Mouse (Mus musculus) common myeloid progenitor, adult 5-6 weeks (primary cell): ENCODE data around the gene Dapk3. TPM values are rescaled to one million over a fixed set of nuclear protein-coding genes. Genes with fewer than 3 reads are reported as not detected.
A peak's percentile ranks its signal among the peaks of the same experiment; 100 is the strongest.

ENCODE experiments used
- ATAC-seq: replicated peaks from 2 replicates; pipeline ENCODE4 v1.8.0; 2016; ENCODE audit warnings: low read depth, mild to moderate bottlenecking, moderate TSS enrichment, inconsistent platforms; ENCODE audit not compliant: poor library complexity, severe bottlenecking
- total RNA-seq: library from RNA; stranded (forward); fragments of 200-1000, 187-1606 nt; gene quantifications from 2 replicates; pipeline ENCODE4 v1.2.3, GENCODE M21; 2017

Dapk3 gene
- 14.3 and 29.8 TPM in 2 replicates for total RNA-seq

DNA sequence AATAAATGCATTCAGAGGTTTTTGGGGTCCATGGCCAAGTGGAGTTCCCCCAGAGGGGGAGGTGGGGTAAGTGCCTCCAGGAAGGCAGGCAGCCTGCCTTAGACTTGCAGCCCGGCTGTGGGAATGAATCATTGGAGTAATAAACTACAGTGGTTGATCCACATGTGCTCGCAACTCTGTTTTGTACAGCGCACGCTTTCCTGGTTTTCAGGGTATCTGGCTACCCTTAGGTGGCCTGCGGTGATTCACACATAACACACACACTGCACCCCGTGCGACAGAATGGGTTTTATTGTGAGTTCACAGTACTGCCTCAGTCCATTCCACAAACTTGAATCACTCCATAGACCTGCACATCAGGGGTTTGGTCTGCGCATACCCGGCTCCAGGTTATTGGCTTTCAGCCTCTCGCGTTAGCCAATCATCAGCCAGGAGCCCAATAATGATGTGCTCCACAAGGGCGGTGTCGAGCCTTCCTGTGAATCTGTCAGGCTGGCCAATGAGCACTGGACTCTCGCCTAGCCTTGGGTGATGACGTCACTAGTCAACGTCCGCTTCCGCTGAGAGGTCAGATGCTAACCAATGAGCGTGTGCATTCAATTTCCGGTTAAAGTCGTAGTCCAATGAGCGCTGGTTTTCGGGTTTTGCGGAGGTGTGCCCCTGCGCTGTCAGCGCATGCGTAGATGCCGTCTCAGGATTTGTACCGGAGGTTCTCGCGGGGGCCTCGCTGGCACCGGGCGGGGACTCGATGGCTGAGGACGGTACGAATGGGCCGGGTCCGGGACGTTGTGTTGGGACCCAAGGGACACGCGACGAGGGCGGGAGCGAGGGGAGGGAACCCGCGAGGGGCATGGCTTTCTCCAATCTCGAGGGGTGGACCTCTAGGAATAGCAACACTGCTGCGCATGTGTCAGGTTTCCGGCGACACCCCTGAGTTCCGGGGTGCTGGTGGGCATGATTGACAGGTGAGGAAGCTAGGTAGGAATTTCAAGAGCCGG lies at the start of gene Dapk3:
Dapk3 (plus strand) TSS at position 670 of the 998 bp plus-strand sequence.
- ATAC-seq: peak; percentile 89

- peak; percentile 37 for ATAC-seq
Measured at GRCm38 (mm10) chr10:81134181-81134587, 48.6 kb upstream of the Dapk3 start.

DNA sequence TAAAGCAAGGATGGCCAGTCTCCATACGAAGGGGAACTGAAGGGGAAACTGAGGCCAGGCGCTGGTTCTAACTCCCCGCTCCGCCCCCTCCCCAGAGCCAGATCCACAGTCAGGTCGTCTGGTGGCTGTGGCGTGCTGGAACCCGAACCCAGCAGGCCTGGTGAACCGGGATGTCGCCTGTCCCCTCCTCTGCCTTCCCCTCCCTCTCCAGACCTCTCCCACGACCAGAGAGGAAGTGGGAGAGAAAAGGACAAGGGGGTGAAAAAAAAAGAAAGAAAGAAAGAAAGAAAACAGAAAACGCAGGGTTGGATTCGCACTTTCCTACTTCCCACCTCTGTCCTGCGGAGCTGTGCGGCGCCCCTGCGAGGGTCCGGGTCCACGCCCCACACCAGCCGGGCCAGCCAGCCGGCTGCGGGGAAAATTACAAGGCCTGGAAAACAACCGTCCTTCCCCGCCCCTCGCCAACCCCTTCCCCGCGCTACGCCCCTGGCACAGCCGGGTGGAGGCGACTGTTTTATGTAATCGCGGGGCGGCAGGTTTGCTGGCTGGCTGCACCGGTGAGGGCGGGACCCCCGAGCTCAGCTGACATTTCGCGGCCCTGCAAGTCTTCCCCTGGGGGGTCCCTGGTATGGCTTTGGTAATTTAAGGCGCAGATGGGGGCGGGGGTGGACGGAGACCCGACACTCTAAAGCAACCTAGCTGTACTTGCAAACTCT lies 47.7 kb upstream of the Dapk3 start, which contains the start of gene Zbtb7a:
Zbtb7a (plus strand) TSS at position 255 of the 716 bp plus-strand sequence.
- no peak for ATAC-seq

DNA sequence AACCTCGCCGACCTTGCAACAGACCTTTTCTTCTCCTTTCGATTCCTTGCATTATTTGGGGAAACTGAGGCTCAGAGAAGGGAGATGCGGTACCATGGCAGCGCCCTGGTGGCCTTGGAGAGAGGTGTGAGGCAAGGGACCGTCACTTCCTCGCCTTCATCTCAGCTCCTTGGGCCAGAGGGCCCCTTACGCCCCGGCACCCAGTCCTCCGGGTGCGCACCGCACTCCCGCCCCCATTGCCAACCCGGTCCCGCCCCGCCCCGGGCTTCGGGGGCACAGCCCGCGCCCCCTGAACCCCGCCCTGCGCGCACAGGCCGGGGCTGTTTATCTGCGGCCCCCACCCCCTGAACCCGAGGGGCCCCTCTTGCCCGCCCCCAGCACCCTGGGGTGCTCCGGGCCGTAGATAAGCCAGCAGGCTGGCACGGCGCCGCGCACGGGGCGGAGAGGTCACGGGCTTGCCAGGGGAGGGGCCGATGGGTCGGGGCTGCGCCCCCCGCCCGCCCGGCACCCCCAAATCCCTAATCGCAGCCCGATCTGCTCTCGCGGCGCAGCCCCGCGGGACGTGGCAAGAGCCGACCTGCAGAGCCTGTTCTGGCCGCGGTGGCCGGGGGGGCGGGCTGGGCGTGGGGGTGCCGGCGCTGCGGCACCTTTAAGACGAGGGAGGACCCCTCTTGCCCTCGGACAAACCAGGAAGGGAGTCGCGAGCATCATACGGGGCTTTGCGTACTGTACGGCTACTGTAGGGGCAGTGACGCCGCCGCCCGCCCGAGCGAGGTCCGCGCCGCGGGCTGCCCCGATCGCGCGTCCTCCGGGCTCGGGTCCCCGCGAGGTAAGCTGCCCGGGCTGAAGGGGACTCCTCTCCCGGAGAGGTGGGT lies 46.7 kb upstream of the Dapk3 start:
- peak; percentile 13 for ATAC-seq

- ATAC-seq: no peak
Measured at GRCm38 (mm10) chr10:81136706-81137231, 46.0 kb upstream of the Dapk3 start.

DNA sequence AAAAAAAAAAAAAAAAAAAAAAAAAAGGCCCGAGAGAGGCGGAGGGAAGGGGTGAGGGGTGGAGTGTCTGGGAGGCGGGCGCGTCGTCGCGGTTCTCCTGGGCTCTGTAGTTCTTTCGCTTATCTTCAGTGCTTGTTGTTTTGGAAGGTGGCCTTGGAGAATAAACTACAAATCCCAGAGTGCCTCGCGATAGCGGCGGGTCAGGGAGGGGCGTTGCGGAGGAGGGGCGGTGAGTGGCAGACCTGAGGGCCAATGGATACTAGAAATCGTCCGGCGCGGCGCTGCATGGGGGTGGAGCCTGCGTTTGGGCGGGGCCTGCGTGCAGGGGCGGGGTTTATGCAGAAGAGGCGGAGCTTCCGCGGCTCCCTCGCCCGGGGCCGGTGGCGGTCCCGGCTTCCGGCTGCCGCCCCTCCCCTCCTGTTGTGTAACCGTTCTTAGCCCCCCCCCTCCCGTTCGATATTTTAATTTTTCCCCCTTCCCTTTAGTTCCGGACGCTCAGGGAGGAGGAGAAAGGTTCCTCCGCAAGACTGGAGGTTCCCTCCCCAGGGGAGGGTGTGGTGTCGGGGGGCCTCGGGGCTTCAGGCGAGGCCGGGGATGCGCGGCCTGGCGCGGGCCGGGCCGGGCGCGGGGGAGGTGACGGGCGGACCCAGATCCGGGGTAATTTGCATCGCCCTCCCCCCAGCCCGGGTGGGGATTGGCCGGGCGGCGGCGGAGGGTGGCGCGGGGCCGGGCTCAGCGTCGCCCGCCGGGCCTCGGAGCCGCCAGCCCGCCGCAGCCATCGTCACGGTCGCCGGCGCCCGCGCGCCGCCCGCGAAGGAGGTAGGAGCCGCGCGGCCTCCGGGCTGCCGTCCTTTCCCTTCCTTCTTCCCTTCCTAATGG lies 45.3 kb upstream of the Dapk3 start:
- ATAC-seq: peak; percentile 72

DNA sequence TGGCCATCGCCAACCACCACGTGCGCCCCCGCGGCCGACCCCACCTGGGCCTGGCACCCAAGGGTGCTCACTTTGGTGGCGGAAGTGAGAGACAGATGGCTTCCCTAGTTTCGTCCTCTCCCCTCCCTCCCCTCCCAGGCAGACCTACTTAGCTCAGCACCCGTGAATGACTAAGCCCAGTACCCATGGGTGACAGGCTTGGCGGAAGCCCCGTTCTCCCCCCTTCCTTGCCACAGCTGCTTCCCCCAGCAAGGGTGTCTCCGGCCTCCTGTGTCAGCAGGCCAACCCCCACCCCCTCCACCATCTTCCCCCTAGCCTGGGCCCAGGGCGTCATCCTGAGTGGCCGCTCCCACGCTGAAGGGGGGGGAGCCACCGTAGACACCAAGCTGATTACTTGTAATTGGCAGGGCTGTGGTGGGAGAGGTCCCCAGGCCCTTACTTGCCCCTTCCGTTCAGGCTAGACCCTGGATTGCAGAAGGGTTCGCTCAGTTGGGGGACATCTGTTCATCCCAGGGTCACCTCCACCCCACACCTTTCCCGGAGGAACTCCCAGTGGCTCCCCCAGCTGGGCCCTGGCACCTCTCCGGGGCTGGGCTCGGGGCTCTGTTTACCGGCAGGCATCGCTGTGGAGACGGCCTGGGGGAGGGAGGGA lies 44.5 kb upstream of the Dapk3 start:
- peak; percentile 2; the same call in 1 of the 2 replicates for ATAC-seq

DNA sequence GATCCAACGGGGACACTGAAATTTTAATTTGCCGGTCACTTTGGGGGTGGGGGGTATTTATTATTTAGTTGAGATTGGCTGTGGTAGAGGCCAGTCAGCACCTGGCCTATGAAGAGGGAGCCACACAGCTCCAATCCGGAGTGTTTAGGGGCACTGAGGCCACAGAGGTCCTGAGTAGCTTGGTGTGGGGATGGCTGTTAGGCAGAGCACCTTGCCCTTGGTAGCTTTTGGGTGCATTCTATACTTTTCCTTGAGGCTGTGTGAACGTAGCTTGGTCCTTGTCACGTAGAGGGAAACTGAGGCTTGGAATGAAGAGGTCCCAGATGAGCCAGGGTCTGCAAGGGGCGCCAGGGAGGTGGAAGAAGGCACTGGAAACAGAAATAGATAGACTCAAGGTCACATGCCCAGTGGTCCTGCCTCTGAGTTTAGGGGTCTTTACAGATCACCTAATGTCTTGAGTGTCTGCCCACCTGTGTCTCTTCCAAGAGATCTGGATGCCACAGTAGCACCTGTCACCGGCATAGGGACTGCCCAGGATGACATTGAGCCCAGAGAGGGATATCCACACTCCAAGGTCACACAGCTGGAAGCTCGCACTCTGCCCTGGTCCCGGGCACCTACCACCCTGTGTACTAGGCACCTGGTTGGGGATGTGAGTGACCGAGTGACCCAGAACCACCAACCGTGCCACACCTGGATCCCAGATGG lies 43.8 kb upstream of the Dapk3 start:
- ATAC-seq: no peak

DNA sequence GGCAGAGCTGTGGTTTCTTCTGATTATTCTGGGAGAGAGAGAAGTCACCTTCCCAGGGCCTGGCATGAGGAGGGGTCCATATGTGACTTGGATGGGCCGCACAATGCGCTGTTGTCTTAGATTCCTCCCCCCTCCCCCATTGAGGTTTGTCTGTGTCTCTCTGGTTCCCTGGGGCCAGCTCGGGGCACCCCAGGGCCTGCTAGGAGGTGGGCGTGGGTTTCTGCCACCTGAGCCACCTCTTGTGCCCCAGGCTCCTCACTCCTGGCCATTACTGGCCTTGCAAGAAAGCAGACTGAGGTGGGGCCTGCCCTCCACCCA lies 43.3 kb upstream of the Dapk3 start:
- no peak for ATAC-seq

DNA sequence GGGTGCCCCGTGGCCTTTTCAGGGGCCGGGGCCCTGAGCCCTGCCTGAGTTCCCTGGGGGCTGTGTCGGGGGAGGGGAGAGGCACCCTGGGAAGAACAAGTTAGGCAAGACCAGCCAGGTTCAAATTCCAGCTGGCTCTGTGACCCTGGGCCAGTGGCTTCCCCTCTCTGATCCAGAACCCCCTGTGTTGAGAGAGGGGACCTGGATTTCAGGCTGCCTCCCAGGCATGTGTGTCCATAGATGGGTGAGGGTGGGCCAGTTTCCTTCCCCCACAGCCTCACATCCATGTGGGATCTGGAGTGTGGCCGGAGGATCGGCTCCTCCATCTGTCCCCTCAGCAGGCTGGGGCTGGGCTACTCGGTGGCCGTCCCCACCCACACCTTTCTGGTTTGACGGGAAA lies 42.8 kb upstream of the Dapk3 start:
- no peak for ATAC-seq

- no peak for ATAC-seq
Measured at GRCm38 (mm10) chr10:81140717-81141454, 41.9 kb upstream of the Dapk3 start.

GRCm38 (mm10) chr10:81141455-81142210 lies 41.2 kb upstream of the Dapk3 start:
- no peak for ATAC-seq

GRCm38 (mm10) chr10:81142551-81142981 lies 40.2 kb upstream of the Dapk3 start:
- ATAC-seq: no peak

DNA sequence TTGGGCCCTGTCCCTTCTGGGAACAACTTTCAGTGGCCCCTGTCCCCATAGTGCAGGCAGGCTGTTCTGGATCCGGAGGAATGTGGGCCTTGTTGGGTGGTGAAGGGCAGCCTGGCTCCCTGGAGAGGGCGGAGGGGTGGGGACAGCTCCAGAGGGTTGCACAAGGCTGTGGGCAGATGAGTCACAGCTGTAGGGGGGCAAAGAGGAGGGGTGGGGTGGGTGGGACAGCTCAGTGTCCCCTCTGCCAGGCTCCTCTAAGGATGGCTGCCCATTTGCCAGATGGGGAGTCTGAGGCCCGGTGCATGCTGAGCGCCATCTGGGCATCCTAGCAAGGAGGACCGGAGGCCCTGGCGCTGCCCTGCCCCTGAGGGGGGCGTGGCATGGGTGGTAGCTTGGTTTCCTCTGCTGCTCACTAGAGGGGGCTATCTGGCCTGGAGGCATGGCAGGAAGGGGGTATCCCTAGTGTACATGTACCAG lies 39.6 kb upstream of the Dapk3 start:
- ATAC-seq: no peak

DNA sequence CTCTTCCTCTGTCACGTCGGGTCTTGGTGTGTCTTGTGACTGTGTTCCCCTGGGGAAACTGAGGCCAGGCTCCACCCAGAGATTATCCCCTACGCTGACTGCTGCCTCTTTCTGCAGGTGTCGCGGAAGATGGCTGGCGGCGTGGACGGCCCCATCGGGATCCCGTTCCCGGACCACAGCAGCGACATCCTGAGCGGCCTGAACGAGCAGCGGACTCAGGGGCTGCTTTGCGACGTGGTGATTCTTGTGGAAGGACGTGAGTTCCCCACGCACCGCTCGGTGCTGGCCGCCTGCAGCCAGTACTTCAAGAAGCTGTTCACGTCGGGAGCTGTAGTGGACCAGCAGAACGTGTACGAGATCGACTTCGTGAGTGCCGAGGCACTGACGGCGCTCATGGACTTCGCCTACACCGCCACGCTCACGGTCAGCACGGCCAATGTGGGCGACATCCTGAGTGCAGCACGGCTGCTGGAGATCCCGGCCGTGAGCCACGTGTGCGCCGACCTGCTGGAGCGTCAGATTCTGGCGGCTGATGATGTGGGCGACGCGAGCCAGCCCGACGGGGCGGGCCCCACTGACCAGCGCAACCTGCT lies 38.9 kb upstream of the Dapk3 start:
- ATAC-seq: no peak

DNA sequence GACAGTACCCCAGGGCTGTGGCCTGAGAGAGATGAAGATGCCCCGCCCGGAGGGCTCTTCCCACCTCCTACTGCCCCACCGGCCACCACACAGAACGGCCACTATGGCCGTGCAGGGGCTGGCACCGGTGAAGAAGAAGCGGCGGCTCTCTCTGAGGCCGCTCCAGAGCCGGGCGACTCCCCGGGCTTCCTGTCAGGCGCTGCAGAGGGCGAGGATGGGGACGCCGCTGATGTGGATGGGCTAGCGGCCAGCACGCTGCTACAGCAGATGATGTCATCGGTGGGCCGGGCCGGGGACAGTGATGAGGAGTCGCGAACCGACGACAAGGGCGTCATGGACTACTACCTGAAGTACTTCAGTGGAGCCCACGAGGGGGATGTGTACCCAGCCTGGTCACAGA lies 38.1 kb upstream of the Dapk3 start:
- no peak for ATAC-seq
